Mouse (Mus musculus): Measurements from ENCODE around the gene Fbxl7. TPM values are rescaled to one million over a fixed set of nuclear protein-coding genes. Genes with fewer than 3 reads are reported as not detected.

The Fbxl7 gene
- polyA plus RNA-seq, 1 experiment: 1.7 TPM

GRCm38 (mm10) chr15:26688472-26689104 lies 206.8 kb downstream of the Fbxl7 start:
- TF ChIP-seq CTCF (IDR thresholded peaks at IDR 0.05; ENCODE audit: extremely low read depth, insufficient read depth, insufficient read length, insufficient replicate concordance) (no peak), POLR2A (IDR thresholded peaks at IDR 0.05; ENCODE audit: low read depth, low read length) (no peak)
- no peaks in the 10 kb centered on the region for H3K36me3 ChIP-seq (ENCODE audit: control insufficient read depth, insufficient read depth, low read length)
- no peaks in the 10 kb centered on the region for H3K4me1 ChIP-seq (ENCODE audit: control insufficient read depth, insufficient read depth, insufficient read length)
- DNase-seq (ENCODE audit: low read depth in 1 of 2, low spot score in 2 of 2): no peak
- H3K27me3 ChIP-seq (ENCODE audit: control insufficient read depth, insufficient read depth, low read length): no peaks in the 10 kb centered on the region
- no peak overlapping the region for H3K4me3 ChIP-seq (ENCODE audit: extremely low read depth, insufficient read depth, insufficient read length)
- 89% methylated on average over 10 of the region's 10 CpGs for WGBS
- H3K27ac ChIP-seq (ENCODE audit: insufficient read depth, low read length): no peak overlapping the region

GRCm38 (mm10) chr15:26687729-26688128 lies 207.7 kb downstream of the Fbxl7 start:
- Histone ChIP-seq H3K4me1 (ENCODE audit: control insufficient read depth, insufficient read depth, insufficient read length) (no peaks in the 10 kb centered on the region), H3K4me3 (ENCODE audit: extremely low read depth, insufficient read depth, insufficient read length) (no peak overlapping the region), H3K36me3 (ENCODE audit: control insufficient read depth, insufficient read depth, low read length) (no peaks in the 10 kb centered on the region), H3K27me3 (ENCODE audit: control insufficient read depth, insufficient read depth, low read length) (no peaks in the 10 kb centered on the region), H3K27ac (ENCODE audit: insufficient read depth, low read length) (no peak overlapping the region)
- no peak for TF ChIP-seq CTCF (IDR thresholded peaks at IDR 0.05; ENCODE audit: extremely low read depth, insufficient read depth, insufficient read length, insufficient replicate concordance)
- TF ChIP-seq POLR2A (IDR thresholded peaks at IDR 0.05; ENCODE audit: low read depth, low read length): no peak
- WGBS: 90% methylated on average over 7 of the region's 7 CpGs
- no peak for DNase-seq (ENCODE audit: low read depth in 1 of 2, low spot score in 2 of 2)

- Histone ChIP-seq H3K4me1 (ENCODE audit: control insufficient read depth, insufficient read depth, insufficient read length) (no peaks in the 10 kb centered on the region), H3K27me3 (ENCODE audit: control insufficient read depth, insufficient read depth, low read length) (no peaks in the 10 kb centered on the region), H3K36me3 (ENCODE audit: control insufficient read depth, insufficient read depth, low read length) (no peaks in the 10 kb centered on the region), H3K4me3 (ENCODE audit: extremely low read depth, insufficient read depth, insufficient read length) (no peak overlapping the region), H3K27ac (ENCODE audit: insufficient read depth, low read length) (no peak overlapping the region)
- no peak for TF ChIP-seq CTCF (IDR thresholded peaks at IDR 0.05; ENCODE audit: extremely low read depth, insufficient read depth, insufficient read length, insufficient replicate concordance)
- TF ChIP-seq POLR2A (IDR thresholded peaks at IDR 0.05; ENCODE audit: low read depth, low read length): no peak
- DNase-seq (ENCODE audit: low read depth in 1 of 2, low spot score in 2 of 2): no peak
- WGBS: 92% methylated on average over 9 of the region's 9 CpGs
Measured at GRCm38 (mm10) chr15:26682279-26682678, 213.1 kb downstream of the Fbxl7 start.

GRCm38 (mm10) chr15:26673239-26673859 lies 222.0 kb downstream of the Fbxl7 start:
- Histone ChIP-seq H3K36me3 (ENCODE audit: control insufficient read depth, insufficient read depth, low read length) (no peaks in the 10 kb centered on the region), H3K4me3 (ENCODE audit: extremely low read depth, insufficient read depth, insufficient read length) (no peak overlapping the region), H3K4me1 (ENCODE audit: control insufficient read depth, insufficient read depth, insufficient read length) (no peaks in the 10 kb centered on the region), H3K27me3 (ENCODE audit: control insufficient read depth, insufficient read depth, low read length) (no peaks in the 10 kb centered on the region), H3K27ac (ENCODE audit: insufficient read depth, low read length) (no peak overlapping the region)
- DNase-seq (ENCODE audit: low read depth in 1 of 2, low spot score in 2 of 2): no peak
- 86% methylated on average over 5 of the region's 5 CpGs for WGBS
- no peak for TF ChIP-seq POLR2A (IDR thresholded peaks at IDR 0.05; ENCODE audit: low read depth, low read length)
- no peak for TF ChIP-seq CTCF (IDR thresholded peaks at IDR 0.05; ENCODE audit: extremely low read depth, insufficient read depth, insufficient read length, insufficient replicate concordance)

GRCm38 (mm10) chr15:26654988-26655387 lies 240.4 kb downstream of the Fbxl7 start:
- DNase-seq (ENCODE audit: low read depth in 1 of 2, low spot score in 2 of 2): no peak
- Histone ChIP-seq H3K4me1 (ENCODE audit: control insufficient read depth, insufficient read depth, insufficient read length) (no peaks in the 10 kb centered on the region), H3K27me3 (ENCODE audit: control insufficient read depth, insufficient read depth, low read length) (no peaks in the 10 kb centered on the region), H3K4me3 (ENCODE audit: extremely low read depth, insufficient read depth, insufficient read length) (no peak overlapping the region), H3K36me3 (ENCODE audit: control insufficient read depth, insufficient read depth, low read length) (no peaks in the 10 kb centered on the region), H3K27ac (ENCODE audit: insufficient read depth, low read length) (no peak overlapping the region)
- 87% methylated on average over 8 of the region's 8 CpGs for WGBS
- TF ChIP-seq POLR2A (IDR thresholded peaks at IDR 0.05; ENCODE audit: low read depth, low read length) (no peak), CTCF (IDR thresholded peaks at IDR 0.05; ENCODE audit: extremely low read depth, insufficient read depth, insufficient read length, insufficient replicate concordance) (no peak)

- DNase-seq (ENCODE audit: low read depth in 1 of 2, low spot score in 2 of 2): no peak
- 82% methylated on average over 4 of the region's 4 CpGs for WGBS
- Histone ChIP-seq H3K36me3 (ENCODE audit: control insufficient read depth, insufficient read depth, low read length) (no peaks in the 10 kb centered on the region), H3K4me1 (ENCODE audit: control insufficient read depth, insufficient read depth, insufficient read length) (no peaks in the 10 kb centered on the region), H3K27ac (ENCODE audit: insufficient read depth, low read length) (no peak overlapping the region), H3K27me3 (ENCODE audit: control insufficient read depth, insufficient read depth, low read length) (no peaks in the 10 kb centered on the region), H3K4me3 (ENCODE audit: extremely low read depth, insufficient read depth, insufficient read length) (no peak overlapping the region)
- TF ChIP-seq POLR2A (IDR thresholded peaks at IDR 0.05; ENCODE audit: low read depth, low read length) (no peak), CTCF (IDR thresholded peaks at IDR 0.05; ENCODE audit: extremely low read depth, insufficient read depth, insufficient read length, insufficient replicate concordance) (no peak)
Measured at GRCm38 (mm10) chr15:26642563-26642962, 252.8 kb downstream of the Fbxl7 start.

GRCm38 (mm10) chr15:26639726-26640125 lies 255.7 kb downstream of the Fbxl7 start:
- Histone ChIP-seq H3K27ac (ENCODE audit: insufficient read depth, low read length) (no peak overlapping the region), H3K4me3 (ENCODE audit: extremely low read depth, insufficient read depth, insufficient read length) (no peak overlapping the region), H3K27me3 (ENCODE audit: control insufficient read depth, insufficient read depth, low read length) (no peaks in the 10 kb centered on the region), H3K4me1 (ENCODE audit: control insufficient read depth, insufficient read depth, insufficient read length) (no peaks in the 10 kb centered on the region), H3K36me3 (ENCODE audit: control insufficient read depth, insufficient read depth, low read length) (no peaks in the 10 kb centered on the region)
- 64% methylated on average over 7 of the region's 7 CpGs for WGBS
- TF ChIP-seq POLR2A (IDR thresholded peaks at IDR 0.05; ENCODE audit: low read depth, low read length): no peak
- no peak for TF ChIP-seq CTCF (IDR thresholded peaks at IDR 0.05; ENCODE audit: extremely low read depth, insufficient read depth, insufficient read length, insufficient replicate concordance)
- DNase-seq (ENCODE audit: low read depth in 1 of 2, low spot score in 2 of 2): no peak

All from spleen, adult 2 months (tissue).